Mouse (Mus musculus) effector memory CD4-positive, alpha-beta T cell, adult 5 months (primary cell): ENCODE results near the gene Gm20937. TPM values are rescaled to one million over a fixed set of nuclear protein-coding genes. Genes with fewer than 3 reads are reported as not detected.

Experiments used
- polyA plus RNA-seq: library from polyadenylated mRNA; unstranded; fragments of 100-300 nt; shearing (Covaris generic); gene quantifications from one replicate; pipeline ENCODE4 v1.2.1, GENCODE M21; 2017

The Gm20937 gene
- not detected for polyA plus RNA-seq

GRCm38 (mm10) chrY:68294798-68295197 is at the start of gene Gm20937:
TSS of gene Gm20937 (minus strand) at chrY:68294898.

Other genes with a start within 250 kb of the Gm20937 start
- gene Gm20816, start 243.1 kb upstream of the Gm20937 start, polyA plus RNA-seq = not detected